Mouse (Mus musculus): ENCODE measurements at regions not wholly inside any gene's neighbourhood (a gene's known extent, or its start where the extent isn't known, plus 50 kb on each side); places are given as distances from the start of the nearest gene placed in this dataset.

- TF ChIP-seq CTCF (IDR thresholded peaks at IDR 0.05; ENCODE audit: insufficient read depth, low read length): peak; percentile 65
- TF ChIP-seq POLR2A (IDR thresholded peaks at IDR 0.05; ENCODE audit: borderline replicate concordance, extremely low read depth, low read depth, low read length): no peak
Observed at GRCm38 (mm10) chr17:14516097-14516496, 177.9 kb downstream of the Thbs2 start.

Measured in lung, adult 2 months (tissue).